Mouse (Mus musculus): ENCODE data around the gene Rangrf.
"Not testable (repeated sequence)": the region's sequence is repeated elsewhere in the genome, so short reads cannot be mapped to it uniquely, and the experiment has no call there.

The Rangrf gene

DNA sequence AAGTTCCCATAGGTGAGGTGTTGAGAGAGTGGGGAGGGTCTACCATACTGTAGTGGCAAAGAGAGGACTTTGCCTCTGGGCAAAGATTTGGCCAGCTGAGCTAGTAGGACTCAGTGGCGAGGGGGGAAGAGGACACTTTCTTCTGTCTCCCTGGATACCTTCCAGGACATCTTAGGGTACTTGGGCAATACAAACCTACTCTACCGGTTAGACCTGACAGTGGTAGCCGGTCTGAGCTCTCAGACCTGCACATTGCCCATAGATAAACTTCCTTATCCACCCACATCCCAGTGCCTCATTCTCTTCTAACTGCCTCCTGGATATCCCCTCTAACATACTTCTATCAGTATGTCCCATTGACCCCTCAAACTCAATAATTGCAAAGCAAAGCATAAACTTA is 5.9 kb upstream of the Rangrf start:
- peak; percentile 88 for DNase-seq (ENCODE audit: extremely low read depth, low read depth, low spot score)

DNA sequence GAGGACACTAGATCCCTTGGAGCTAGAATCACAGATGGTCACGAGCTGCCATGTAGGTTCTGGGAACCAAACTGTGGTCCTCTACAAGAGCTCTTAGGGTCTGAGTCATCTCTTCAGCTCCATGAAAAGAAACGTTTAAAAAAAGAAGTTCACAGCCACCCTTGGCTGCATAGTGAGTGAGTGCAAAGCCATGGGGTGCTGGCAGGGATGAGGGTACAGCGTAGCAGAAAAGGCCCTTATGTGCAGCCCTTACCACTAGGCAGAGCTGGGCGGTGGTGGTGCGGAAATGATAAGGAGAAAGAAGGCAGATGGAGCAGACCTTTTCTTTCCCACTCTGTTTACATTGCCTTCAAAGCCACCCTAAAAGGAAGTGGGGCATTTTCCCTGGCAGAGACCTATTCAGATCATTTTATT is 4.3 kb upstream of the Rangrf start:
- no peak for DNase-seq (ENCODE audit: extremely low read depth, low read depth, low spot score)

DNA sequence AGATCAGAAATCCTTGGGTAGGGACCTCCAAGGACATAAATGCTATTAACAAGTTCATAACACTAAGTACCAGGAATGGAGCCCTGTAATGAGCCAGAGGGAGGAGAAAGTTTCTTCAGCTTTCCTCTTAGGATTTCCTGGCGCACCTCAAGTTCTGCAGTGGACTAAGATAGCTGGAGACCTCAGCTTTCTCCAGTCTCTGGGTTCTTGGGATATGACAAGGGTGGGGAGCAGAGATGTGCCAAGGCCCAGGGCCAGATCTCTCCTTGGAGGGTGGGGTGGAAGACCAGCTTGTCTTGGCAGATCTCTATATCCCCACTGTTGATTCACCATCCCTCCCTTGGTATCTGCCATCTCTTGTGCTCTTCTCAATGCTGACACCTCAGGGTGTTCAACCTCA is 616 bp upstream of the Rangrf start:
- no peak for DNase-seq (ENCODE audit: extremely low read depth, low read depth, low spot score)

DNA sequence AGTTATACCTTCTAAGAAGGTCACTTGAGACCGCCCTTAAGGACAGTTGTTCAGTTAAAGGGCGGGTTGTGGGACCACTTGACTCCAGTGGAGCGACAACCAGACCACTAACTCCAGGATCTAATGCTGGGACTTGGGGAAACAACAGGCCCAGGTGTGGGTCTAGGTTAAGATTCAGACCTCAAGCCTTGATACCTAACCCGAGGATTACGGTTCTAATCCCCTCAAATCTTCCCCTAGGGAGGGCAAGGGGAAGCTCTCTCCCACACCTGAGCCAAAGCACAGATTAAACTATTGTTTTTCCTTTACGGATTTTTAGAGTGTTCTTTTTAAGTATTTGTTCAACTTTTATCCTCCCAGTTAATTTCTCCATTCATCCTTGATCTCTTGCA is 930 bp downstream of the Rangrf start:
- no peak for DNase-seq (ENCODE audit: extremely low read depth, low read depth, low spot score)

DNA sequence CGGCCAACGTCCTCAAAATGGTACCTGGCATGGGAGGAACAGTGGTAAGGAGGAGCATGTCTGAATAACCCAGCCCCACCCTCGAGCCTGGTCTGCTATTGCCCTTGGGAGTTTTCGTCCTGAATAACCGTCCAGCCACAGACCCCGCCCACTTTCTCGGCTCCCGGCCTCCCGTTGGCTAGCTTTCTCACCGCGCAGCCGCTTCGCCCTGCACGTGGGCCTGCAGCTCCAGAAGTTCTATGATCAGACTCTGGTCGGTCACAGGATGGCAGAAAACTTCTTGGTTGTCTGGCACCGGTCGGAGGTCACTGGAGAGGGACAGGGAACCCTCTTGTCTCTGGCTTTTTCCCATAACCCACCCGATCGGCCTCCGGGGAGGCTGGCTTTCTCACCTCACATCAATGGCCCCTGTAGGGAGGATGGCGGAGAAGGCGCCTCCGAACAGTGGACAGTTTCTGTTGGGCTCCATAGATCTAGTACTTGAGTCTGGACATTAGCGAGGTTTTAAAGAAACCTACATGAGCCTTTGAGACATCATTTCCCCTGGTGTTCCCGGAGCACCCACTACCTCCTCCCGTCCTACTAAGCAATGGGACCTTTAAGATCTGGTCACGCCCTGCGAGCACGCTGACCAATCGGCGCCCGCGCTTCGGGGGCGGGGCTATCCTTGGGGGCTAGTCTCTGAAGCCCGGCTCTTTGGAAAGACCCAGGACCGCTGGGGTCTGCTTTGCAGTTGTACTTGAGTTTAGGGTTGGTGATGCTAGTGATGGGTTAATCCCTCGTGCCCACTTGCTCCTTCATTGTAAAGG is 1.5 kb downstream of the Rangrf start:
- not testable (repeated sequence) for DNase-seq (ENCODE audit: extremely low read depth, low read depth, low spot score)

DNA sequence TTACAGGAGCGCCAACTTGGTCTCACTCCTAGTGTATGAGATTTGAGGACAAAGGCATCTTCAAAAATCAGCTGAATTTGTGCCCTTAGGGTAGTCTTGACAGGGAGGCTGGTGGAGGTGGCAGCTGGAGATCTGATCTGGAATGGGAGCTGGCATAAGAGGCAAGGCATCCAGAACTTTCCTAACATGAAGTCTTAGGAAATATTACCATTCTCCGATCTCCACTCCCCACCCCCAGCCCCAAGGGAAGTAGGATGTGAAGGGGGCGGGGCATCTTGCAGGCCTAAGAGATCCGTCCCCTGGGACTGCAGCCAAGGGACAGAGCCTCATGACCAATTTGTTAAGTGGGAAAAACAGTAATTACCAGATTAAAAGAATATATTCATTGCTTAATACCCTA is 4.8 kb downstream of the Rangrf start:
- DNase-seq (ENCODE audit: extremely low read depth, low read depth, low spot score): peak; percentile 68

DNA sequence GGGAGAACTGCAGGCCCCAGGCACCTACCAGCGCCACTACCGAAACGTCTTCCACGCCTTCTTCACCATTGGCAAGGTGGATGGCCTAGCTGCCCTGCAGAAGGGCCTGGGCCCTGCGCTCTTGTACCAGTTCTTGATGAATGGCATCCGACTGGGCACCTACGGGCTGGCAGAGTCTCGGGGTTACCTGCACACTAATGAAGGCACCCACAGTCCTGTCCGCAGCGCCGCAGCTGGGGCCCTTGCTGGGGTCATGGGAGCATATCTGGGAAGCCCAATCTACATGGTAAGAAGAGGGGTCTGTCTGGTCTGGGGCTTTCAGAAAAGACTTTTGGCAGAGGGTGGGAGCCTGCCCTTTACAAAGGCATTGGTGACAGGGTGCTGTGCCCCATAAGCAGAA is 6.2 kb downstream of the Rangrf start:
- DNase-seq (ENCODE audit: extremely low read depth, low read depth, low spot score): no peak

DNA sequence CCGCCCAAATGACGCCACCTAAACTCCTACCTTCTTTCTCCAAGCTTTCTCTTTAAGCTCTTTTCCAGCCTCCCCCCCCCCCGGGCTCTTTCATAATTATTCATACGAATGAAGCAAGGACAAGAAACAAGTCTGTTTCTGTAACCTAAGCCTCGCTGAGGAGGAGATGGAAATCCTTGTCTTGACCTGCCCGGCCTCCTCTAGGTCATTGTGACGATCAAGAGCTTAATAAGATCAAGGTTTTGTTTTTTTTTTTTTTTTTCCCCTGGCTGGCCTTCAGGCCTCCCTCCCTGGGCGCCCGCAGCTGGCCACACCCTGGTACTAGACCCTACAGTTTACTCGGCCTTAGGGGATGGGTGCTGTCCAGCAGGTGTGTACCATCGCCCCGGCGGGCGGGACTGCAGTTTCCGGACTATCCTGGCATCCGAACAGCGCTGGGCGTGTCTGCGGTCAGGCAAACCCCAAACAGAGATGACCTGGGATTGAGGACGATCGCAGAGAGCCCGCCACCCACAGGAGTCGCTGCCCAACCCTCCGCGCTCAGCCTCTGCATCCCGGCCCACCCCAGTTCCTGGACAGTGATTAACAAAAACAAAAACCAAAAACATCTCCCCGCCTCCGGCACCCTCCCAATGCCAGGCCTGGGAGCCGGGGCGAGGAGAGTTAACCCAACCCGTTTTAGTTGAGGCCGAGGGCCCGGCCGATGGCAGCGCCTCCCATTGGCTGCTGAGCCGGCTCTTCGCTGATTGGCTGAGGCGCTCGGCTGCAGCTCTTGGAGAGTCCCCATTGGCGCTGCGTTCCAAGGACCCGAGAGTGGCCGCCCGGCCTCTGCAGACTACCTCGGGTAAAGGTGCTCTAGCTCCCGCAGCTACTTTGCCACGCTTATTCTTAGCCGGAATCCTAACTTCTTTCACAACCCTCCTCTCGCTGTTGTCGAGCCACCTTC is 7.4 kb downstream of the Rangrf start, which contains the start of gene Slc25a35:
Gene Slc25a35 (plus strand): TSS at position 795 of the 946 bp plus-strand sequence.
- peak; percentile 90 for DNase-seq (ENCODE audit: extremely low read depth, low read depth, low spot score)

DNA sequence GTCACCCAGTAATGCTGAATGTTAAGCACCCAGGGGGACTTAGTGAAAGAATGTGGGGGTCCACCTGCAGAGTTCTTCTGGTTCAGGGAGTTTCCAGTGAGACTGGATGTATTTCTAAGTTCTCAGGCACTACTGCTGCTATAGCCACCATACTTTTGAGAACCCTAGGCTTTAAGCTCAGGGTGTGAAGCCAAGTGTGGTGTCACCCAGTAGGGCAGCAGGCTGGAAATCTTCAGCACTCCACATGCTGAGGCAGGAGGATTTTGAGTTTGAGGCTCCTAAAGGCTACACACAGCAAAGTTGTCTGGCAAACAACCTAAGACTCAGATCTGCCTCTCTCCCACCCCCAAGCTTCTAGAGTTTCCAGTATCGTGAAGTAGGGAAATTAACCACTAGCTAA is 8.4 kb downstream of the Rangrf start:
- DNase-seq (ENCODE audit: extremely low read depth, low read depth, low spot score): no peak

DNA sequence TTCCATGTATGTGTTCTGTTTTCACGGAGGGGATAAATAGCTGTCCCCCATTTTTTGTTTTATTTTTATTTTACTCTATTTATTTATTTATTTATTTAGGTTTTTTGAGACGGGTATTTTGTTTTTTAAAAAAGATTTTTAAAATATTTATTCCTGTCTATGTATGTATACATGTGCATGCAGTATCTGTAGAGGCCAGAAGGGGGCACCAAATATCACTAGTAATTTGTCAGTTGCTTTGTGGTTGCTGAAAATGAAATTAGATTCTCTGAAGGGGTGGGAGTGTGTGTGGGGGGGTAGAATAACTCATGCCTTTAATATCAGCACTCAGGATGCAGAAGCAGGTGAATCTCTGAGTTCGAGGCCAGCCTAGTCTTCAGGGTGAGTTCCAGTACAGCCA is 9.1 kb downstream of the Rangrf start:
- DNase-seq (ENCODE audit: extremely low read depth, low read depth, low spot score): no peak

DNA sequence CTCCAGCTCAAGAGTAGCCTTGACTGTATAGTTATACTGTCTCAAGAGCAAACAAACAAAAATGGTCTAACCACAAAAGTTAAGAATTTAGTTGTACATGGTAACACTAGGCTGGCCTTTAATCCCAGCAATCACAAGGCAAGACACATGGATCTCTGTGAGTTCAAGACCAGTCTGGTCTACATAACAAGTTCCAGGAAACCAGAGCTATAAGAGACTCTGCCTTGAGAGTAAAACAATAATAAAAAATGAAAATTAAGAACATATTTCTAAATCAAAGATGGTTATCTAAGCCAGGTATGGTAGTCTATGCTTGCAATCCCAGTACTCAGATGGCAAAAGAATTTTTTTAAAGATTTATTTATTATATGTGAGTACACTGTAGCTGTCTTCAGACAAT is 9.9 kb downstream of the Rangrf start:
- DNase-seq (ENCODE audit: extremely low read depth, low read depth, low spot score): no peak

- DNase-seq (ENCODE audit: extremely low read depth, low read depth, low spot score): no peak
These were observed 11.6 kb downstream of the Rangrf start for GRCm38 (mm10) chr11:68963405-68963804.

- DNase-seq (ENCODE audit: extremely low read depth, low read depth, low spot score): not testable (repeated sequence)
These were observed 12.8 kb downstream of the Rangrf start for GRCm38 (mm10) chr11:68962159-68962558.

DNA sequence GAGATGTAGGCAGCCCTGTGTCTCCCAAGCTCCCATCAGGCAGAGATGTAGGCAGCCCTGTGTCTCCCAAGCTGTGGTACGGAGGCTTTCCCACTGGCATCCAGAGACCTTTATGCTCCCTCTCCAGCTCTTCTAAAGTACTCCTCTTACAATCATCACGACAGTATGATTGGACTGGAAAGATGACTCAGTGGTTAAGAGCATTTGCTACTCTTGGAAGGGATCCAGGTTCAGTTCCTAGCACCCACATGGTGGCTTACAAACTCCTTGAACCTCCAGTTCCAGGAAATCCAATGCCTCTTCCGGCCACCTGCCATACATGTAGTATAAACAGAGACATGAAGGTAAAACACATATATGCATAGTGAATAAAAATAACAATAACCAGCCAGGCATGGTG is 13.4 kb downstream of the Rangrf start:
- DNase-seq (ENCODE audit: extremely low read depth, low read depth, low spot score): no peak

GRCm38 (mm10) chr11:68957971-68958370 is 17.0 kb downstream of the Rangrf start:
- DNase-seq (ENCODE audit: extremely low read depth, low read depth, low spot score): no peak

- DNase-seq (ENCODE audit: extremely low read depth, low read depth, low spot score): no peak
These were observed 17.7 kb downstream of the Rangrf start, which contains the start of gene Arhgef15 for GRCm38 (mm10) chr11:68957308-68957707. Gene Arhgef15 (minus strand): TSS chr11:68957480.

DNA sequence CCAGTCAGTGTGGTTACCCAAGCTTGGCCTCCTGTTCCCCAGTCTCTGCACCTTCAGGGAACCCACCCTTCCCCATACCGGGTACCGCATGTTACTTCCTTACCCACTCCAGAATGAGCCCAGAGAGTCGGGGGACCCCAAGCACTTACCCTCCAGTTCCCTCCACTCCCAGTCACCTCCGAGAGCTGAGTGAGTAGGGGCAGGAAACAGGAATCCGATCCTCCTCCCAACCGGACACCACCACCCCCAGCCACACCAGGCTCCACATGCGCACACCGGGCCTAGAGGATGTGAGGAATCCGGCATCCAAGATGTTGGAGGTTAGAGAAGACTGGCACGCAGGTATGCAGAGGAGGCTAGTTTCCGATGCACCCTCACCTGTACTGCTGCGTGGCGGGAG is 18.3 kb downstream of the Rangrf start:
- DNase-seq (ENCODE audit: extremely low read depth, low read depth, low spot score): no peak

DNA sequence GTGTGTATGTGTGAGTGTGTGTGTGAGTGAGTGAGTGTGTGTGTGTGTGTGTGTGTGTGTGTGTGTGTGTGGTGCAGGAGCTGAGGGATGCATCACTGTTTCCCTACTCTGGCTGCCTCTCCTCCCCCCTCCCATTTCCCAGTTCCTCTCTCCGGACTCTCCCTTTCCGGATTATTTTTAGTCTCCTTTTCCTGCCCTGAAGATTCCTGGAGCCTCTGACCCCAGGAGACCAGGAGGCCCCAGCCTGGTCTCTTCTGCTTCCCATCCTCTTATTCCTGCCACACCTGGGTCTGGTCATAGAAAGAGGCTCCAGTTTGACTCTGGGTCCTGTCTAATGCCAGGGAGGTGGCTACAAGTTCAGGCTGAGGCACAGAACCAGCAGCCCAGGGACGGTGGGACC is 18.9 kb downstream of the Rangrf start:
- no peak for DNase-seq (ENCODE audit: extremely low read depth, low read depth, low spot score)

- DNase-seq (ENCODE audit: extremely low read depth, low read depth, low spot score): no peak
These were observed 19.5 kb downstream of the Rangrf start for GRCm38 (mm10) chr11:68955473-68955872.

GRCm38 (mm10) chr11:68954408-68954807 is 20.6 kb downstream of the Rangrf start:
- no peak for DNase-seq (ENCODE audit: extremely low read depth, low read depth, low spot score)

- no peak for DNase-seq (ENCODE audit: extremely low read depth, low read depth, low spot score)
These were observed 21.1 kb downstream of the Rangrf start for GRCm38 (mm10) chr11:68953903-68954302.

- DNase-seq (ENCODE audit: extremely low read depth, low read depth, low spot score): no peak
These were observed 27.4 kb downstream of the Rangrf start for GRCm38 (mm10) chr11:68947542-68947993.
